14 mouse cellular contexts compared by ENCODE assay signal in genomic region chr2:105607969-105608538, GRCm38 (mm10).
A peak's percentile ranks its signal among the peaks of the same experiment; 100 is the strongest.
DNase-seq lines count a peak whose midpoint lies in the region; ATAC-seq lines count a peak whose summit lies in the region.
"Had no signal": no experiment of that assay in that cellular context is flagged by ENCODE, and none has a peak within 500 bp of the region (broad histone marks: within the 10 kb centered on the region; RNA-seq: fewer than 3 reads in every experiment).

No protein-coding gene starts in this region.

- no peak overlapping the region for H3K4me2 ChIP-seq in midbrain, embryonic 11.5 days
- H3K4me2 ChIP-seq in hindbrain, embryonic 16.5 days (ENCODE audit: low read length) = no peak overlapping the region
- H3K4me2 ChIP-seq: liver, embryonic 11.5 days; midbrain, embryonic 12.5 days; neural tube, embryonic 12.5 days had no signal

- H3K27me3 ChIP-seq in midbrain, embryonic 11.5 days (ENCODE audit: control insufficient read depth, insufficient read depth, low read length) = peaks cover 53% of the 10 kb centered on the region
- peaks cover 100% of the 10 kb centered on the region for H3K27me3 ChIP-seq in midbrain, embryonic 10.5 days (ENCODE audit: low read depth, poor library complexity, severe bottlenecking)
- peaks cover 4% of the 10 kb centered on the region; the same call in 1 of the 2 replicates for H3K27me3 ChIP-seq in hindbrain, embryonic 16.5 days (replicated peaks; ENCODE audit: control insufficient read depth, insufficient read depth, low read length)

- peaks cover 20% of the 10 kb centered on the region for H3K4me1 ChIP-seq in midbrain, embryonic 11.5 days (ENCODE audit: control insufficient read depth, insufficient read depth, low read length)
- peaks cover 52% of the 10 kb centered on the region for H3K4me1 ChIP-seq in midbrain, embryonic 10.5 days
- H3K4me1 ChIP-seq in hindbrain, embryonic 16.5 days (ENCODE audit: control insufficient read depth, insufficient read depth, low read depth, low read length) = peaks cover 19% of the 10 kb centered on the region

- H3K27ac ChIP-seq in midbrain, embryonic 11.5 days (ENCODE audit: low read depth, low read length) = no peak overlapping the region
- no peak overlapping the region for H3K27ac ChIP-seq in midbrain, embryonic 10.5 days (replicated peaks)
- H3K27ac ChIP-seq in hindbrain, embryonic 16.5 days (ENCODE audit: low read depth, low read length) = no peak overlapping the region
- H3K27ac ChIP-seq: midbrain, embryonic 12.5 days; neural tube, embryonic 12.5 days had no signal

- H3K4me3 ChIP-seq in midbrain, embryonic 11.5 days (ENCODE audit: low read depth, low read length) = no peak overlapping the region
- no peak overlapping the region for H3K4me3 ChIP-seq in midbrain, embryonic 10.5 days
- H3K4me3 ChIP-seq in hindbrain, embryonic 16.5 days (ENCODE audit: low read length) = no peak overlapping the region
- H3K4me3 ChIP-seq: midbrain, embryonic 12.5 days; neural tube, embryonic 12.5 days had no signal

- no peak overlapping the region for H3K9ac ChIP-seq in midbrain, embryonic 11.5 days (ENCODE audit: low read length)
- H3K9ac ChIP-seq in hindbrain, embryonic 16.5 days (ENCODE audit: low read depth, low read length) = no peak overlapping the region
- H3K9ac ChIP-seq: midbrain, embryonic 12.5 days; neural tube, embryonic 12.5 days had no signal

- no peaks in the 10 kb centered on the region for H3K36me3 ChIP-seq in midbrain, embryonic 11.5 days (ENCODE audit: control insufficient read depth, insufficient read depth, low read length)
- no peaks in the 10 kb centered on the region for H3K36me3 ChIP-seq in midbrain, embryonic 10.5 days
- no peaks in the 10 kb centered on the region for H3K36me3 ChIP-seq in hindbrain, embryonic 16.5 days (ENCODE audit: control insufficient read depth, insufficient read depth, low read length)
- H3K36me3 ChIP-seq: midbrain, embryonic 12.5 days; neural tube, embryonic 12.5 days had no signal

- no peak for DNase-seq in frontal cortex, postnatal 14 days (ENCODE audit: low spot score in 2 of 2)
- DNase-seq in midbrain, embryonic 11.5 days (ENCODE audit: low spot score, missing footprints) = peak; percentile 82
- DNase-seq in midbrain, embryonic 10.5 days (ENCODE audit: low spot score) = no peak
- DNase-seq in cerebellum, adult 11-12 months = peak; percentile 67
- no peak for DNase-seq in embryo, embryonic 11 days
- DNase-seq: adrenal gland, adult 8-10 months; kidney, adult 11 months; kidney, postnatal 4 days had no signal

- 53% methylated on average over 8 of the region's 8 CpGs for WGBS in midbrain, embryonic 11.5 days
- 55% methylated on average over 8 of the region's 8 CpGs for WGBS in midbrain, embryonic 10.5 days
- 56% methylated on average over 8 of the region's 8 CpGs for WGBS in hindbrain, embryonic 16.5 days

- ATAC-seq in frontal cortex, adult (ENCODE audit: low TSS enrichment) = 0 out of 2 replicates have a peak, but pooled peaks have one; percentile 32
- ATAC-seq in midbrain, embryonic 11.5 days (ENCODE audit: low FRiP score) = no peak
- peak; percentile 77 for ATAC-seq in hindbrain, embryonic 16.5 days
- no peak for ATAC-seq in megakaryocyte progenitor cell, adult 5-6 weeks (replicated peaks; ENCODE audit: poor library complexity)

- no peaks in the 10 kb centered on the region for H3K9me3 ChIP-seq in midbrain, embryonic 11.5 days (ENCODE audit: control insufficient read depth, low read length)
- no peaks in the 10 kb centered on the region for H3K9me3 ChIP-seq in midbrain, embryonic 10.5 days (replicated peaks)
- H3K9me3 ChIP-seq in hindbrain, embryonic 16.5 days (ENCODE audit: control insufficient read depth, low read length) = no peaks in the 10 kb centered on the region
- H3K9me3 ChIP-seq: midbrain, embryonic 12.5 days; neural tube, embryonic 12.5 days had no signal

Comparison
In these comparisons a context has a peak if more than half of its experiments do, and no peak if none do; other contexts are left out.
1. DNase-seq: peak in midbrain, embryonic 11.5 days (single experiment) and cerebellum, adult 11-12 months (single experiment); none in frontal cortex, postnatal 14 days (0 of 2), midbrain, embryonic 10.5 days (single experiment) and embryo, embryonic 11 days (single experiment).
2. ATAC-seq: peak in frontal cortex, adult (single experiment) and hindbrain, embryonic 16.5 days (single experiment); none in midbrain, embryonic 11.5 days (single experiment) and megakaryocyte progenitor cell, adult 5-6 weeks (single experiment).